Mouse (Mus musculus) cerebellum, adult (tissue): ENCODE measurements around the gene Dnmt3l.
A peak's percentile ranks its signal among the peaks of the same experiment; 100 is the strongest.
"Not testable (repeated sequence)": the region's sequence is repeated elsewhere in the genome, so short reads cannot be mapped to it uniquely, and the experiment has no call there.

ENCODE experiments used
- ATAC-seq: cut with Nextera tagmentation; 2 replicates; pipeline ENCODE4 v1.9.2; 2017; ENCODE audit warnings: mild to moderate bottlenecking, moderate library complexity, mixed read lengths; ENCODE audit not compliant: insufficient number of reproducible peaks, low FRiP score, low TSS enrichment

Gene Dnmt3l

DNA sequence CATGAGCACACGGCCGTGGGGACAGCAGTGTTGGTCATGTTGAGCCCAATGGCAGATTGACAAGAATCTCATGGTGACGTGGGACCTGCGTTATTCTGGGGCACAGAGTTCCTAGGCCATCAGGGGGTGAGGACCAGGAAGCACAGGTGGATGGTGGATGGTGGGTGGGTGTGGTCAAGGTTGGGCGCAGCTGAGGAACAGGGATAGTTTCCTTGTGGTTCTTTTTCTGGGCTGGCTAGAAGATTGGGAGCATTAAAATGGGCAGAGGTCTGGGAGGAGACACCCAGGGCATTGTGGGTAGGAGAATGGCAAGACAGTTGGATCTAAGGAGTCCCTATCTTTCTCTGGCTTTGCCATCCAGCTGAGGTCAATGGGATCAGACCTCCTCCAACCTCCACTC is at the start of gene Dnmt3l:
Gene Dnmt3l, plus strand, starts transcription at position 301 of the 400 bp plus-strand sequence.
- ATAC-seq, result no peak

- no peak for ATAC-seq
Measured at GRCm38 (mm10) chr10:77995639-77996038, 46.1 kb upstream of the Dnmt3l start.

- ATAC-seq, result no peak
Measured at GRCm38 (mm10) chr10:78000200-78000599, 41.5 kb upstream of the Dnmt3l start.

DNA sequence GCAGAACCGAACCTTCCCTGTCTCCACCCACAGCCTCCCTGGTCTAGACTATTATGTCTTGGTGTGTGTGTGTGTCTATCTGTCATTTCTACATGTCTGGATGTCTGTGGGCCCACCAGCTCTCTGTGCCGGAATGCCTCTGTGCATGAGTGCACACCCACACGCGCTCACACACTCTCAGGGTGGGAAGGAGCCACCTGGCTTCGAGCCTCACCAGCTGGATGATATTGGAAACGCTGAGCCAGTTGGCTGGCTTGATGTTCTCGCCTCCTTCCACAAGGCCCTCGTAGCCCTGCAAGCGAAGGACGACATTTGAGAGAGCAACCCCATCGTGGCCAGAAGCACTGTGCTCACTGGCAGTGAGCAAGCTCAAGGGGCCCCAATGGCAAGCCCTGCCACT is 40.0 kb upstream of the Dnmt3l start:
- no peak for ATAC-seq

- no peak for ATAC-seq
Measured at GRCm38 (mm10) chr10:78002316-78002715, 39.4 kb upstream of the Dnmt3l start.

GRCm38 (mm10) chr10:78004479-78005100 is 37.2 kb upstream of the Dnmt3l start:
- no peak for ATAC-seq

GRCm38 (mm10) chr10:78005791-78006438 is 35.8 kb upstream of the Dnmt3l start:
- ATAC-seq, result no peak

DNA sequence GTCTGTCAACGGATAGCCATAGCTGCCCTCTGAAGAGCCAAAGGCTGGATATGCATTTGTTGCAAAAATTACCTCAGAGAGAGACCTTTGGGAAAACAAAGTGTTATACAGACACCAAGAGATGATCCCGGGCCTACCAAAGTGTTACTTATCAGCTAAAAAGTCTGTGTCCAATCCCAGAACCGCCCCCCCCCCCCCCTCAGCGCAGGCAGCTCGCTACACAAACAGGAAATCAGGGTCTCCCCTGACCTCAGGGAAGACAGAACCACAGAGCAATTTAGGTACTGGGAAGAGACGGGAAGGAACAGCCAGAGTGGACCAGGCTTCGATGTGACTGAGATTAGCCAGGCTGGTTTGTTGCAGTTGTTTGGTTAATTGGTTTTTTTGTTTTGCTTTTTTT is 34.5 kb upstream of the Dnmt3l start:
- ATAC-seq, result no peak

DNA sequence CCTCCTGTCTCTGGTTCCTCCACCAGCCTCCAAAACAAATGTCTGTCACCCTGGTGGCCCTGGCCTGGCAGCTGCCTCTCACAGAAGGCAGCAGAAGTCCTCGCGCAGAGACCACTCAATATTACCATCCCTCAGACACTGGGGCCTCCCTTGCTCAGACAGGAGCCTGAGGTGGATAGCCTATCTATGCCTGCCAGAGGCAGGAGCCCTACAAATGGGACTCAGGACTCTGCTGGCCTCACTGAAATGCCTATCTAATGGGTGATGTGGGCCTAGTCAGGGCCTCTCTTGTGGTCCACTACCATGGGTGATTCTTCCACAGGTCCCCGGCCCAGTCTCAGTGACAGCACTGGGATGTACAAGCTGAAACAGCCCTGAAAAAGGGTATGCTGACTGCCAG is 33.6 kb upstream of the Dnmt3l start:
- no peak for ATAC-seq

DNA sequence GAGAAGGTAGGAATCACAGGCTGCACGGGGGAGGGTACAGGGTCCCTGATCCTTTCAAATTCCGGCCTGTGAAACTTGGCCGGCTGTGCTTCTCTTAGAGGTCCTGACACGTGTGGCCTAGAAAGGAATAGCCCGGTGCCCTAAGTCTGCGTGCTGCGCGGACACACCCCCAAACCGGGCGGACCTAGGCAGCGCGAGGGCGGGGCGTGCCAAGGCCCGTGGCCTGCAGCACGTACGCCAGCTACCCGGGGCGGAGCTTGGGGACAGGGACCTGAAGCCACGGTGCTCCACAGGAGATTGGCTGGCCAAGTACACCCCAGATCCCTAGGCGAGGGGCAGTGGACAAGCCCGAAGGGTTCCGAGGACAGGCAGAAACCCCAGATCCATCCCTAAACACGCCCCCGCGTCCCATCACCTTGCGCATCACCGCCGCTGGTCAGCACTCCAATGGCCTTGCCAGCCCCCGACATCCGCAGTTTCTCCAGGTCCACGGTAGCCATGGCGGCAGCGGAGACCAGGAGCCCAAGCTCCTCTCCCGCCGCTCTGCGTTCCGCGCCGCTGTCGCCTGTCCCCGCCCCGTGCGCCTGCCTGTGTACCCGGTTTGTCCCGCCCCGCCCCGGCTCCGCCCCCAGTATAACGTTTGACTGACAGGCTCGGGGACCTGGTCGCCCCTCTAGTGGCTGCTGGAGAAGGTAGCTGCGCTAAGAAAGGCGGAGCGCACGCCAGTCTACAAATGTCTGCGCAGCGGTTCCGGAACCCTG is 32.4 kb upstream of the Dnmt3l start:
- ATAC-seq, result peak; percentile 95

GRCm38 (mm10) chr10:78009945-78010293 is 31.8 kb upstream of the Dnmt3l start, which contains the start of gene Pfkl:
Gene Pfkl (minus strand): TSS chr10:78010083.
- no peak for ATAC-seq

- ATAC-seq, result no peak
Measured at GRCm38 (mm10) chr10:78010335-78010734, 31.4 kb upstream of the Dnmt3l start.

DNA sequence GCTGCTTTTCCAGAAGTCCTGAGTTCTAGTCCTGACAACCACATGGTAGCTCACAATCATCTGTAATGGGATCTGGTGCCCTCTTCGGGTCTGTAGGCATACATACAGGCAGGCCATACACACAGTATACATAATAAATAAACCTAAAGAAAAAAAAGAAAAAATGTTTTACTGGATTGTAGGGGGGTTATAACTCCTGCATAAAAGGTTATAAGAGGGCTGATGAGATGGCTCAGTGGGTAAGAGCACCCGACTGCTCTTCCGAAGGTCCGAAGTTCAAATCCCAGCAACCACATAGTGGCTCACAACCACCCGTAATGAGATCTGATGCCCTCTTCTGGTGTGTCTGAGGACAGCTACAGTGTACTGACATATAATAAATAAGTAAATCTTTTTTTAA is 30.6 kb upstream of the Dnmt3l start:
- not testable (repeated sequence) for ATAC-seq

DNA sequence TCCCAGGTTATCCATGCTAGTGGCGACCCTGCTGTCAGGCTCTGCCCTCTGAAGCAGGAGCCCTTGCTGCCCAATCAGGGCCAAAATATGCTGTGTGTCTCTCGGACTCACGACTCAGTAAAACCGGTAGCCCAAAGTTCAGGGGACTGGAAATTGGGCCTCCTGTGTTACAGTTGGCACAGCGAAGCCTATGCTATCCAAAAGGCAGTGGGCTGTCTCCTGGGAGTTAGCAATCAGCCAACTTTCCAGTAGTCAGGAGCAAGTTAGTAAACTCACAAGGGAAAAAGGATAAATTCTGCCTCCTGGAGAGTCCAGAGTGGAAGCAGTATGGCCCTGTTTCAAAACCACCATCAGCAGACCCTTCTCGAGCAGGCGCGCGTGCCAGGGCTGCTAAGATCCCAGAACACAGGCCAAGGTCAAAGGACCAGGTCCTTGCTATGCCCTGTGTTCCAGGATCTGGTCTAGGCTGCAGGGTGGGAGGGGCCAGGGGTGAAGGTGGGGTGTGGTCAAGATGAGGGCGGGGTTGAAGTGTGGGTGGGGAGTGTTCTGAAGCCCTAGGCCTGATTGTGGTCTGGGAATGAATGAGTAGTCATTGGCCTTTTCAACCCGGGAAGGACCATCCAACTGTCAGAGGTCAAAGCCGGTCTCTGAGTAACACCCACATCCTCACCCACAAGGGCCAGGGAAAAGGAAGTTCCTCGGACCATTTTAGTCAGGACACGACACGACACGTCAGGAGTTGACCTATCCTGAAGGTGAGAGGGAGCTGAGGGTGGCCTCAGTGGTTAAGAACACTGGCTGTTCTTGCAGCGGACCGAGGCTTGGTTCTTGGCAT is 28.9 kb upstream of the Dnmt3l start:
- no peak for ATAC-seq

- no peak for ATAC-seq
Measured at GRCm38 (mm10) chr10:78015489-78015888, 26.3 kb upstream of the Dnmt3l start.

- no peak for ATAC-seq
Measured at GRCm38 (mm10) chr10:78016366-78016765, 25.4 kb upstream of the Dnmt3l start.

DNA sequence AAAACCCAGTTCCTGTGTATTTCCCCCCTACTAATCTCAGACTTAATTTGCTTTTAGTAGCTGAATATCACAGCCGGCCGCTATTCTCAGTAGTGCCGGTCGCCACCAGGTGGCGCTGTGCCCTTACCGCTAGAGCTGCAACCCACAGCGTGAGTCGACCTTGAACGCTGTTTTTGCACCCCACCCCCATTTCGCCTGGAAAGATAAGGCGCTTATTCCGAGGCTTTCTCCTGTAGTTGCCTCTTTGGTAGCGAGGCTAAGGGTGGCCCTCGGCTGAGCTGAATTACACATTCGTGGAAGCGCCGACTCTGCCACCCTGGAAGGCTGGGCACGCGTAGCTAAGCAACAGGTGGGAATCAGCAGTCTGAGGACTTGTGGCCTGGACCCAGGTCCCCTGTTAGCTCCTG is 22.9 kb upstream of the Dnmt3l start:
- peak; percentile 61; the same call in 1 of the 2 replicates for ATAC-seq

DNA sequence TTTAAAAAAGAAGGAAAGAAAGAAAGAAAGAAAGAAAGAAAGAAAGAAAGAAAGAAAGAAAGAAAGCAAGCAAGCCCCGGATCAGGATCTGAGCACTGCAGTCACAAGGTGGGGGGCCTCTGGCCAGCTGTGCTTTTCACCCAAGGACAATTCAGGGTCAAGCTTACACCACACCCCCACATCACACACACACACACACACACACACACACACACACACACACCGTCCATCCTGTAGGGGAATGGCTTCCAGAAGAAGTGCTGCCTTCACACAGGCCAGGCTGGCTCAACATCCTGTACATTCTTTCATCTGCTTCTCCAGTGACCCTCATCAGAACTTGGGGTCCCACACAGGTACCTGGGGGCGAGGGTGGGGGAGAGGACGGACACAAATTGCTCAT is 22.5 kb upstream of the Dnmt3l start:
- ATAC-seq, result no peak

DNA sequence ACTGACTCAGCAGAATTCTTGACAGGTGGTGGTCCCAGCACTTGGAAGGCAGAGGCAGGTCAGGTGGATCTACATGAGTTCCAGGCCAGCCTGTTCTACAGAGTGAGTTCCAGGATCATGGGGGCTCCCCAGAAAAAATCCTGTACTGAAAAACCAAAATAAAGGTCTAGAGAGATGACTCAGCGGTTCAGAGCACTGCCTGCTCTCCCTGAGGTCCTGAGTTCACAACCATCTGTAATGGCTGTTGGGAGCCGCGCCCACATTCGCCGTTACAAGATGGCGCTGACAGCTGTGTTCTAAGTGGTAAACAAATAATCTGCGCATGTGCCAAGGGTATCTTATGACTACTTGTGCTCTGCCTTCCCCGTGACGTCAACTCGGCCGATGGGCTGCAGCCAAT is 21.8 kb upstream of the Dnmt3l start:
- ATAC-seq, result not testable (repeated sequence)

DNA sequence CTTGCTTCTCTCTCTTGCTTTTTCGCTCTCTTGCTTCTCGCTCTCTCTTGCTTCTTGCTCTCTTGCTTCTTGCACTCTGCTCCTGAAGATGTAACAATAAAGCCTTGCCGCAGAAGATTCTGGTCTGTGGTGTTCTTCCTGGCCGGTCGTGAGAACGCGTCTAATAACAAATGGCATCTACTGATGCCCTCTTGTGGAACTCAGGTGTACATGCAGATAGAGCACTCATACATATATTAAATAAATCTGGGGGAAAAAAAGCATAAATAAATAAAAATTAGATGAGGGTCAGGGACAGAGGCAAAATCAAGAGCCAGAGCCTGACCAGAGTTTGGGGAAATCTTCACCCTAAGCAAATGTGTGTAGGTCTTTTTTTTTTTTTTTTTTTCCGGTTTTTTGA is 16.3 kb upstream of the Dnmt3l start:
- not testable (repeated sequence) for ATAC-seq

DNA sequence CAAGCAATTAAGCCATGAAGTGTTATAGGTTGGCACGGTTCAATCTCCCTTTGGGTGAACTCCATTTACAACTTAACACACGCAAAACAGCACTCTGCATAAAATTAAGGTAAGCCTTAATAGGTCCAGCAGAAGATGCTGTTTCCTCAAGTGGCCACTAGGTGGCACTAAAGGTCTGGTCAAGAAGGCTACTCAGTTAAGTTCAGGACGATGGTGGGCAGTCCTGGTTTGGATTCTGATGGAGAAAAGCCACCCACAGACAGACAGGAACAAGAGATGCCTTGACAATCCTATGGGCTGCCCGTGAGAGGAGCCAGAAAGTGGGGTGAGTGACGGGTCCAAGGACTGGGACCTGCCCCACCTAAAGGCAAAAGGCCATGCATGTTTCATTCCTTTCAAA is 13.6 kb upstream of the Dnmt3l start:
- ATAC-seq, result peak; percentile 66
